Mouse (Mus musculus) gastrocnemius, postnatal 25 days (tissue): ENCODE measurements at regions not wholly inside any gene's neighbourhood (a gene's known extent, or its start where the extent isn't known, plus 50 kb on each side); places are given as distances from the start of the nearest gene placed in this dataset.
"Not testable (repeated sequence)": the region's sequence is repeated elsewhere in the genome, so short reads cannot be mapped to it uniquely, and the experiment has no call there.

ENCODE experiments used
- DNase-seq: peaks from one replicate; pipeline ENCODE4 v3.0.0; 2022

DNA sequence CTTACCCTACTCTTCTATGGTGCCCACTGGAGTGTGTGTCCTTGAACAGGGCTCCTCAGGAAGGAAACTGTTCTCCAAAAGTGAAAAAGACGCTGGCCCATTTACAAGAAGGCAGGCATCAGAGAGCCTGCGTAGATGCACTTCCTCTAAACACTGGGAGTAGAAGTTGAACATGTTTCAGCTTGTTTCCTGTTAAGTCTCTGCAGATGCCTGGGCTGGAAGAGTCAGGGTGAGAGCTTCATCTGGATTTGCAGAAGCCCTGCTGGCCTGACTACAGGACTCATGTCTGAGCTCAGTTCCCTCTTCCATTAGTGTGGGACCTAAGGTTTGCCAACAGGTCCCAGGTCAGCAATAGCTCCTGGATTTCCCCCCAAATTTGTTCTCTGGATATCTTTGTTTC, 54.7 kb upstream of the Nlrp1b start:
- no peak for DNase-seq

DNA sequence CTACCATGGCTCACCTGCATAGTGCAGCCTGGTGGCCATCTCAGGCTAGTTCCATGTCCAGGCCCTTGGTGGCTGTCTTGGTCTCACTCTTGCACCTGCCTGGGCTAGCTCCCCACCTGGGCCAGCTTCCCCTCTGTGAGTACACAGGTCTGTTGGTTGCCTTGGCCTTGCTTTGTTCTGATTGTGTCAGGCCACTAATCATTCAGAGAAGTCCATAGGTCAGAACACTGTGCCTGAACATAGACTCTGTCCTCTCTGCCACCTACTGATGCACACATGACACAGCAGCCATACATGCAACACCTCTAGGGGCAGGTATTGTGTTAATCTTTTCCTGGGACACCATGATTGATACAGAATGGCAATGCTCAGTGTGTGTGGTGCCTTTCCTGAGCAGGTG, 57.7 kb upstream of the Nlrp1b start:
- DNase-seq = not testable (repeated sequence)

DNA sequence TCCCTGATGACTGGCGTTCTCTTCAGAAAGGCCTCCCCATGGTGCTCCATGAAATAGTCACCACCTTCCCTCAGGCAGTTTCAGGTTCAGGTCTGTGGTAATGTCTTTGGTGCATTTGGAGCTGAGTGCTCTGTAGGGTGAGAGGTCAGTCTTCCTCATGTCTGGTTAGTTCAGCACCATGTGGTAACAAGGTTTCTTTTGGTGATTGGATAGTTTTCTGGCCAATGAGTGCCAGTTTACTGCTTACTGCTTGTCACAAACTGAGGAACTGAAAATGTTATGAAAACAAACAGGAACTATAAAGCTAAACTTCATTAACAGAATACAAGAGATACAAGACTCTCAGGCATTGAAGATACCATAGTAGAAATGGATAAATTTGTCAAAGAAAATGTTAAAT, 59.0 kb upstream of the Nlrp1b start:
- no peak for DNase-seq

DNA sequence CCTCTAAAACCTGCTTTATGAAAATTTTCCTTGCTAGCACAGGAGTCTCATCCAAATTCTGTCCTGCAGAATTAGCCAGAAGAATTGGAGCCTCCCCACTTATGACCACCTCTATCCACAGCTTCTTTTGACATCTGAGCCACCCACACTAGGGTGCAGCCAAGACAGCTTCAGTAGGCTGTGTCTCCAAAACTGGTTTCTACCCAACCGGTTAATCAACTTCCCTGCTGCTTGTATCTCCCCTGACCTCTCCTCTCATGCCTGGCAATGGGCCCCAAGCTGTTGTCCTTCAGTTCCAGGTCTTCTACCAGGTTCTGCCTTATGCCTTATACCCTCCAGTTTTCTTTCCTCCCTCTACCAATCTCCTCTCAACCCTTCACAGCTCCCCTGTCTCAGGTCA, 68.9 kb upstream of the Nlrp1b start:
- DNase-seq = no peak

DNA sequence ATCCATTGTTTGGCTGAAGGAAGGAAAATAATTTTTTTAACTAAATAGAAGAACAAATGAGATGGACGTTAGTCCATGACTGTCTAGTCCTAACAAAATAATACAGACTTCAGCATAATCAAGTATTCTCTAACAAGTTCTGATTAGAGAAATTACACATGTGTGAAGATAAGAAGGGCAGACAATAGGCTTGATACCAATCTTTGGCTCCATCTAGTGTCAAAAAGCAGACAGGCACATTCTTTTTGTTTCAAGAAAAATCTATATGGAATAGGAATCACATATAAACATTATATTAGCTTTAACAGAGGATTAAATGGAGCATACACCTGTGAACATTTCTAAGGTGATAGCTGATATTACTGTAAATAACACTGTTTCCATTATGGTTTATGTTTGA, 92.9 kb upstream of the Nlrp1b start:
- DNase-seq = no peak

DNA sequence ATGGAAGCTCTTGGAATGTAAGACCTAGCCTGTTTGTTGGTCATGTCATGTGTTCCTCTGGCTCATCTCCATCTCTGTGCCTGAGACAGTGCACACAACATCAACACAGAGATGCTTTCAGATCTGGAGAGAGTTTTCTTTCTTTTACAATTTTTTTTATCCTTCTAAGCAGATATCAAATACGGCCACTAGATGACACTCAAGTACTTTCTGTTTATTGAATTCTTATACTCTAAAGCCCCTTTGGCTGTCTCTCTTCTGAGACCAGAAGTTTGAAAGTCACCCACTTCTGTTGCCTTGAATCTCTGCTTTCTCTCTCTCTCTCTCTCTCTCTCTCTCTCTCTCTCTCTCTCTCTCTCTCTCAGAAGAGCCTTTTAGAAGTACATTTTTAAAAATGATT, 106.9 kb upstream of the Nlrp1b start:
- DNase-seq = no peak

DNA sequence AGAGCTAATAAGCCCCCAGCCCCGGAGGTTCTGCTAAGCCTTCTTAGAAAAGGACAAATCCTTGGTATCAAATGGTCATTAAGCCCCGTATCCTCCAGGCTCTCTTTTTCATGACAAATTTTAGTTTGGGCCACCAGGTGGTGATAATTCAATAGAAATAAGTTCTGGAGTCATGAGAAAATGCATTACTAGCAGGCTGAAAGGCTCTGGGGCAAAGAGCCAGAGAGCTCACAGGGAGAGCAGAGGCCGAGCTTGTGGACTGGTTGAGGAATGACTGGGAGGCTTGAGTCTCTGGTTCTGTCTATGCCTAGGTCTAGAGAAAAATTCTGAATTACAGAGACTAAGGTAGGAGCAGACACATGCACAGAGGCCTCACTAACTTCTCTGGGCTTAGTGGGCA, 115.5 kb upstream of the Nlrp1b start:
- no peak for DNase-seq

DNA sequence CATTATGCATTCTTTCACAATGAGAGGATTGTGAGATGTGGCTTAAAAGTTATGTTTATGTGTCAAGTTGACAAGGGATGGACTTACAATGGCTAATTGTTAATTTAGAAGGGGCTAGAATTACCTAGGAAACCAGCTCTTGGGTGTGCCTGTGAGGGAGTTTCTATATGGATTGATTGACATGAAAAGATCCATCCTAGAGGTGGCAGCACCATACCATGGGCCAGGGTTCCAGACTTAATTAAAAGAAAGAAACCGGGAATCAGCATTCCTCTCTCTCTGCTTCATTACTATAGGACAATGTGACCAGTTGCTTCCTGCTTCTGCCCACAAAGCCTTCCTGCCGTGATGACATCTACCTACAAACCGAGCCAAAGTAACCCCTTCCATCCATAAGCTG, 126.6 kb upstream of the Nlrp1b start:
- no peak for DNase-seq

DNA sequence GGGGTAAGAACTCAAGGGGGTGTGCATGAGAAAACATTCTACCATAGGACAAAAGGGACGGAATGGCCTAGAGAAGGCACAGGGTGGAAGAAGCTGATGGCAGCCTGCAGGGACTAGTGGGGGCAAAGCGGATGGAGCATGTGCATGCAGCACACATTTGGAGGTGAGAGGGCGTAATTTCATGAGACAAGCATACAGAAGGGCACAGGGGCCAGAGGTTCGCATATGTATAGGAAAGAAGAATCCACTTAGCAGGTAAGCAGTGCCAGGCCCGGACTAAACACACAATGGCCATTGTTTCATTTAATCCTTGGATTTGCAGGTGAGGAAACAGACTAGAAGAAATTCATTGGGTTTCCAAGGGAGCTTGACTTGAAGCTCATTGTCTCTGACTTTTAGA, 130.3 kb upstream of the Nlrp1b start:
- DNase-seq = no peak

DNA sequence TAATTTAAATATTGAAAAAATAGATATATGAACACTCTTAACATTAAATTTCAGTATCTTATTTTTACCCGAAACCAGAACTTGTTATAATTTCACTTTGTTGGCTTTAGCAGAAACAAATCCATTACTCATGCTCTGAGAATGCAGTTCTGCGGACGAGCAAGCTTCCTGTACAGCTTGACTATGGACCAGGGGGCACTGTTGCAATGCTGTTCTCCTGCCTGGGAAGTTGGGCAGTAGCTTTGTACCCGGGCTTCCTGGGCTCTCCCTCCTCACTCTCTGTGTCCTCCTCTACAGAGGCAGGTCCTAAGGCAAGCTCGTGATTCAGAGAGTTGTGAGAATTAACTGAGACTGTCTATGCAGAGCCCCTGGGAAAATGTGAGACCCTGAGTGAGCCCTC, 141.3 kb upstream of the Nlrp1b start:
- DNase-seq = no peak

DNA sequence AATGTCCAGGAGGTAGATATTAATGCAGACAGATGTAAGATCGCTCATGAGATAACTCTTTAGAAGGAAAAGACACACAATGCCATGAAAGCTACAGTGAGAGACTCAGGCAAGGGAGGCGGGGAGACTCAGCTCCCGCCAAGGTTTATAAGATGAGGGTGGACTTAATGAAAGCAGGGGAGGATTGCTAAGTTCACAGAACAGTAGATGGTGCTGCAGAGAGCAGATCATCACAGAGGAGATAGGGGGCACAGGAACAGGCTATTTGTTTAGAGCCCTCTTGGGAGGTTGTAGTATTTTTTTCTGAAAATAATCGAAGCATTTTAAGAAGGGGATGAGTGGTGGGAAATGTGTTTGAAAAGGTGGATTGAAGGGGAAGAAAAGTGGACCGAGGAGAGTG, 144.6 kb upstream of the Nlrp1b start:
- no peak for DNase-seq

DNA sequence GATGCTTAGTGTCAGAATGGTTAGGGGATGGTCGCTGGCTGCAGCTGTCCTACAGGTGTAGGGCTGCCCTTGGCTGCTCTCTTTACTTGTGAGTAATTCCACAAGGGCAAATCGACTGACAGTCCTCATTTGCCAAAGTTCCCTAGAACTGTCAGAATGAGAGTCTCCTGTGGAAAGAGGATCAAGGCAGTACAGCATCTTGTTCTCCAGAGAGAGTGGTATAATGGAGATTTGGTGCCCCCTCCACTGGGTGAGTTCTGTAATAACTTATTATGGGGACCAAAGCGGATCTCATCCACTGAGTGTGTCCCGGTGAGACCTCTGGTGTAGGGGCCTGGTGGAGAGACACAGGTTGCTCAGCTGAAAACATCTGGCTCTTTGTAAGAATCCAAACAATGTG, 157.9 kb upstream of the Nlrp1b start:
- DNase-seq = no peak

DNA sequence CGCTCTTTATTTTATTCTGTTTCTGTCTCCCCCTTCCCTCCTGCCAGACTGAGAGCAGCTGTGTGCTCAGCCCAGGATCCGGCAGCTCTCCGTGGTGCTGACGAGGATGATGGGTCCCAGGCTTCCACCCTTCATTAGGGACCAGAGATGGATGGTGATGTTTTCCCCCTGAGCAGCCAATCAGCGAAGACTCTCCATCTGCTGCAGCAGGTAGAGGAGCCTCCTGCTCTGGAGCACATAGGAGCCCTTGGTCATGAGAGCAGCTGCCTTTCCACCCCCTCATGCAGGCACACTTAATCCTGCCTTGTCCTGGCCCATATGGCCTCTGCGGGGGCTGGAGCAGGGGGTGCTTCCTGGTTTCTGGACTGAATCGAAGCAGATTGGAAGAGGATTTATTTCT, 159.1 kb upstream of the Nlrp1b start:
- no peak for DNase-seq

DNA sequence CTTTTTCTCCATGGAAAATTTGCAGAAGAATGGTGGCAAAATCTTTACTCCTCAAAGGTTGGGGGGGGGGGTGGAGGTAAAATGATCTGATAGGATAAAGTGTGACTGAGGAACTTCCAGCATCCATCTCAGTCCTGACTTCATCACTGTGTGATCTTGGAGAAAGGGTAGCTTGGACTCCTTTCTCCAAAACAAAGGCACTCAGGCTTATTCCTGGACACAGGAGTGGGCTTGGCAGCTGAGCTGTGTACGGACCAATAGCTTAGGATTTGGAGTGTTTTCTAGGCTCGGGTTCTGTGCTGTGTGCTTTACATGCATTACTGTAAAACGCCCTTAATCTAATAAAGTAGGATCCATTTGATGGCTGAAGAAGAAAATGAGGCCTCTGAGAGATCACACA, 159.6 kb upstream of the Nlrp1b start:
- DNase-seq = no peak

DNA sequence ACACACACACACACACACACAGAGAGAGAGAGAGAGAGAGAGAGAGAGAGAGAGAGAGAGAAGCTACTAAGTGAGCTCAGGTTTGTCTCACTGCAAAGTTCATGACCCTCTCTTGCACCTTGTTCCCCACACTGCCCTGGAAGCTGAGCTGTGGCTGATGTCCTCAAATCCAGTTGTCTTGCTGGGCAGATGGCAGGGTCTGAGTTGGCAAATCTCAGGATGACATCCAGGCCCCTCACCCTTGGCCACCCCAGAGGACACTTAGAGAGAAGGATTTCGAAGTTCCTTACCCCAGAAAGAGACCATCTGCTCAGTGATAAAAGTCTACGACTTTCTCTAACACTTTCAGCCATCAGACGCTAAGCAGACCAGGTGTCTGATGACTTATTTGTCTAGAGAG, 160.1 kb upstream of the Nlrp1b start:
- DNase-seq = no peak

DNA sequence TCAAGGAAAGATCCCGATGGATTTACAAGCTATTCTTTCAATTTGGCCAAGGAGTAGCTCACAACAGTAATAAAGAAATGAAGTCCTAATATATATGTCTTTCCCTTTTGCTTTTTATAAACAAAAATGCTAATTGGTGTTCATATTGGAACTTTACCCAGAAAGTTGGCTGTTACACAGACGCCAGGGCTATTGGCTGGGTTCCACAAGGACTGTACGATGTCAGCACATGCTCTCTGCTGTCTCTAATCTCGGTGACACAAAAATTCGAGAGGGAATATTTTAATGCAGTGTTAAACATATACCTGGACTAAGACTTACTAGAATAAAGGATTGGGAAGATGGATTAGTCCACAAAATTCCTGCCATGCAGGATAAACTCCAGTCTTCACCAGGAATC, 162.9 kb upstream of the Nlrp1b start:
- DNase-seq = no peak

DNA sequence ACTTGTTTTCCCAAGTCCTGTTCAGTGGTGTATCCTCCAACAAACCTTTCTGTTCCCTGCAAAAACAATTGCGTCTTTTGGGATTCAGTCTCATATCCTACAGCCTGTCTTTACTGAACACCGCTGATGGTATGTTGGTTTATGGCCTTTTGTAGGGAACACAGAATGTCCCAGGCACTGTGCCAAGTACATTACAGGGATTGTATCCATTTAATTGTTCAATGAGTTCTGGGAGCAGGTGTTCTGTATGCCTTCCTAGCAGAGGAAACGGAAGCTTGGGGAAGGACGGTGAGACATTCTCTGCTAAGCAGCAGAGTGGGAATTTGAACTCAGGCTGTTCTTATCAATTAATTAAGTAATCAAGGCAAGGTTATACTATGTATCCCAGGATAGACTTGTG, 164.5 kb upstream of the Nlrp1b start:
- DNase-seq = no peak

DNA sequence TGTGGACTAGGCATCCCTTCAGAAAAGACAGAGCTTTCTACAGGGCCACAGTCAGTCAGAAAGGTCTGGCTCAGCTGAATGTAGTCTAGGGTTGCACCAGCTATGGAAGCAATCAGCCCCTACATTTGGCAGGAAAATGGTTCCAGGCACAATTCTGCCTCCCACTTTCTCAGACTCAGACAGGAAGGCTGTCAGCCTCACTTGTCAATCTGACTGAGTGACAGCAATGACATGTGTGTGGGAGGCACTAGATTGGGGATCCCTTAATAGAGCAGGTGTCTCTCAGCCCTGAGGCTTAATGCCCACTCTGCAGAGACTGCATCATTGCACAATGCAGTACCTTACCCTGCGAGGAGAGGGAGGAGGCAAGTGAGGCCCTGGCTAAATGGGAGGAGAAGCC, 165.1 kb upstream of the Nlrp1b start:
- DNase-seq = no peak

DNA sequence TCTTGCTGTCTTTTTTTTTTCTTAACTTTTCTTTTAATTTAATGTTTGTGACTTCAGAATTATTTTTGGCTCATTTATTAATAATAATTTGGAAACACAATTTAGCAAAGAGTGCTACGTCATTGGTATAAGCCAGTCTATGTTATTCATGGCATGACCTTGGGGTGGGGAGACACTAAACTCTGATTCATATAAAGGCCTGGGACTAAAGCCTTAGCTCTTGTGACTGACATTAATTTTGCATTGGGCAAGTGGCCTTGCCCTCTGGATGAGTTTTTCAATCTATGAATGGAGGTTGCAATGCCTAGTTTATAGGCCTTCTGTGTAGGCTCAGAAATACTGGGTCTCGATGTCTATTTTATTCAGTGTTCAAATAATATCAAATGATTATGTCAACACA, 169.8 kb upstream of the Nlrp1b start:
- no peak for DNase-seq

DNA sequence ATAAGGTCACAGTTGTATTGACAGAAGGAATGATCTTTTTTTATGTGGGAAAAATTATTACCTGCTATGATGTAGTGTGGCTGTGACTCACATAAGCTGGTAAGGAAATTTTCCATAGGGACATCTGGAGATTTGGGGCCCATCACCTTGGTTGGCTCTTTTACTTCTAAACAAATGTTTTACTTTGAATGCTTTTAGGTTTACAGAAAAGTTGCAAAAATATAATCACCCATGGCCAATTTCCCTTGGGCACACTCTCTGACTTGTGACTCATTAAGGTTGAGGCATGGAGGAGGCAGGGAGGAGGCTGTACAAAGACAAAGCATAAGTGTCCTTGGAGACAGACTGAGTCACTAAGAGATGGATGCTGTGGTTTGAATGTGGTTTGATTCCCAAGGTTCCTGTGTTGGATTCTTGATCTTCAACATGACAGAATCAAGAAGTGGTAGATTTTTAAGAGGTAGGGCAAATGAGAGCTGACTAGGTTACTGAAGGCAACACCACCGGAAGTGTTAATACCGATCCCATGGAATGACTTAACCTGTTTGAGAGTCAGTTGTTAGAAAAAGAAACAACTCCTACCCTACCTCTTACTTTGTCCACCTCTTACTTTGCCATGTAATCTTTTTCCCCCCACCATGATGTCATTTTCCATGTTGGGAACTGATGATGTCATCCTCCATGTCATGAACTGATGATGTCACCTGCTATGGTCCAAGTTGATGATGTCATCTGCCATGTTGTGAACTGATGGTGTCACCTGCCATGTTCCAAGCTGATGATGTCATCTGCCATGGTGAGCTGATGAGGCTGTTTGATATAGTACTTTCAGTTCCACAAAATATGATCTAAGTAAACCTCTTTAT, 171.1 kb upstream of the Nlrp1b start:
- DNase-seq = no peak

DNA sequence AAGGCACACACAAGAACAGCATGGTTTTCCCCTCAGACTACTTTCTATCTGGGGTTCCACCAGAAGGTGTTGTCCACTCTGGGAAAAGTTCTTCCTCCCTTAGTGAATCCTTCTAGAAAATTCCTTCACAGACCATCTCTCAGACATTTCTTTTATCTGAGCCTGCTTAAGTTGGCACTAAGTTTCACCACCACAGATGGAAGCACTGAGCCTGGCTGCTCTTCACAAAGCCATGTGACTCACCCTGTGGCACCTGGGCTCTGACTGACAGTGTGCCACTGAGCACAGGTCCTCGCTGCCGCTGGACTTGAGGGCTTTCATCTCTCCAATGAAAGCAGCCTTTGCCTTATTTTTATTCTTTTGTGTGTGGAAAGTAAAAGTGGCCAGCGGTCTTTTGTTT, 173.8 kb upstream of the Nlrp1b start:
- DNase-seq = no peak

DNA sequence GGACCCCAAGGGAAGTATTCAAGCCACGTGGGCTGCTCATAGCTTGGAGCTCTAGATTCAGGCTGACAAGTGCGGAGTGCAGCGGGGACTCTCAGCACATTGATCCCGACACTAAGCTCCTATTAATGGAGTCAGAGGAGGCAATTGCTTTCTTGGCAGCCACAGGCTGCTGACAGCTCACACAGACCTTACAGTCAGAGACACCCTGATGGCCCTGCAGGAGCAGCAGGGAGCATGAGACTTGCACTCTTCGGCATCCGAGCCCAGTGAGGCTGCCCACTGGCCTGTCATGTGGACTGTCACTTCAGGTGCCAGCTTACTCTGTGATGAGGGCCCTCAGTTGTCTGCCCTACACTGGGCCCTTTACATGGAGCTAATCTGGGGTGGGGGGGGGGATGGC, 176.5 kb upstream of the Nlrp1b start:
- no peak for DNase-seq

DNA sequence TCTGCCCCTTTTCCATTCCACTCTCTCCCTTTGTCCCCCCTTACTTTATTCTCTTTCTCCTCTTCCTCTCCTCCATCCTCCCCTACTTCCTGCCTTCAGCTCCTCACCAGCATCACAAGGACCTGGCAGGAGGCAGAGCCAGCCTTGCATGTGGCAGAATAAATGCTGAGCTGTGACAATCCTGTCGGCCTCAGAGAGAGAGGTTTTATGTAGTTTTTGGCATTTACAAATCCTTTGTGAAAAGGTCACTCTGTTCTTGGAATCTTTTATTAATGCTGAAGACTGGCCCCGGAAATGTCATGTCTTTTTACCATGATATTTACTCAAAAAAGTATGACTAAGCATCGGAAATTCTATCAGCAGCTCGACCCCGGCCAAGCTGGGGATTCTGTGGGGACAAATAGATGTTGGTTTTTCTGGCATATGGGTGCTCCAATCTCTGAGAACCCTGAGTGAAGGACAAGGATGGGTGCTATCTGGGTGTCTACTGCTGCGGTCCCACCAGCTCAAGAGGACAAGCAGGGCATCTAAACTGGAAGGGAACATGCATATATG, 178.8 kb upstream of the Nlrp1b start:
- no peak for DNase-seq

DNA sequence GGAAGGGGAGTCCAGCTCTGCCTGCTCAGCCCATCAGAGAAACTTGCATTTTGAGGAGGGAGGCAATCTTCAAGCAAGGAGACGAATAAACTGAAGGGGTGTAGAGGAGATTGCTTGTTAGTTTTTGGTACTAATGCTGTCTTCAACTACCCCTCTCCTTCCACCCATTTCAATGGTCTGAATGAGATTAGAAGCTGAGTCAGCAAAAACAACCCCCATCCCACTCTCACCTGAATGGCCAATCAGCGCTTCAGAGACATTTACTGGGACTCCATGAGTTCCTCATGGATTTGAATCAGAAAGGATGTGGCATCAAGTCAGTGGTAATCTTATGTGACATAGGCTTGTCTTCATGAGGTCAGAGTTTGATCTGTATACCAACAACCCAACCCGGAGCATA, 180.0 kb upstream of the Nlrp1b start:
- no peak for DNase-seq

DNA sequence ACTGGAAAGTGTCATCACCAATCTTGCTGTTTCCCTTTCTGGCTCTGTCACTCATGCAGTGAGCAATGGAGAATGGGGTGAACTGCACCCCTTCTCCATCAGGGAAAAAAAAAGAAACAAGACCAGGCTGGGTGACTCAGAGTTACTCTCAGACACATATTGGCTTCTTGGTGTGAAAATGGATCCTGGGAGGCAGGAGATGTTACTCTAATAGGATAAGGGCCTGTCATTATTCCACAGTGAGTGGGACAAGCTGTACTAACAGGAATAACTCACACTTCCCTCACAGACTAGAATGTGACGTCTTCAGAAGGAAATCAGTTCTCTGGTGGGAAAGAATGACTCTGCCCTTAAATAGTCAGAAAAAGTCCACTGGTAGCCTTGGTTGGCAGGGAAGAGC, 181.4 kb upstream of the Nlrp1b start:
- DNase-seq = no peak
